Mouse (Mus musculus): ENCODE data around the gene Asb3.
"Not testable (repeated sequence)": the region's sequence is repeated elsewhere in the genome, so short reads cannot be mapped to it uniquely, and the experiment has no call there.

The Asb3 gene

DNA sequence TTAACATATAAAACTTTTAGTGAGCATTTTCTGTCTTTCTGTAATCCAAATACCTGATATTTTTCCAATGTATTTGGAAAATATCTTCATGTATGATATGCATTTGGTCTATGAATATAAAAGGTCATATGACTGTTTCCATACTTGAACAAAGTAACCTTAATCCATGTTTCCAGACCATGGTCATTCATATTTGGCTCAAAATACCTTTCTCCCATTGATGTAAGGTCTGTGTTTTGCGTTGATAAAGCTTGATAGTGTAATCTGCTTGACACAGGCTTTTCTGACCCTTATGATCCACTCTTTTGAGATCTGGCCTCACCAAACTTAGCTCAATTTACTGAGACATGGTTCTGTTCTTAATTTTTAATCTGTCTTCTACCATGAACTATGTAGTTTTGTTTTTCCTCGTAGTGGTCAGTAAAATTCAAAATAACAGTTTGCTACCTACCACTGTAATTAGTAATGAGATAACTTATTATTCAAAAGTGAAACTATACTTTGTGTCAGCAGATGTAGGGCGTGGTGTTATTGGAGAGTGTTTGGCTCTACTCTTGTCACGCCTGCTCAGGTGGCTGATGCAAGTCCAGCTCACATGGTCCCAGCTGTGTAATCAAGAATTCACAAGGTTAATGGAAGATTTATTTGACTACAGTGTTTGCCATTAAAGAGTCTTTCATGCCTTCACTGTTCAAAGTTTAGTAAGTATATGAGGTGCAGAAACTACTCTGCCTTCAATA, 116.1 kb downstream of the Asb3 start:
- DNase-seq, result no peak

DNA sequence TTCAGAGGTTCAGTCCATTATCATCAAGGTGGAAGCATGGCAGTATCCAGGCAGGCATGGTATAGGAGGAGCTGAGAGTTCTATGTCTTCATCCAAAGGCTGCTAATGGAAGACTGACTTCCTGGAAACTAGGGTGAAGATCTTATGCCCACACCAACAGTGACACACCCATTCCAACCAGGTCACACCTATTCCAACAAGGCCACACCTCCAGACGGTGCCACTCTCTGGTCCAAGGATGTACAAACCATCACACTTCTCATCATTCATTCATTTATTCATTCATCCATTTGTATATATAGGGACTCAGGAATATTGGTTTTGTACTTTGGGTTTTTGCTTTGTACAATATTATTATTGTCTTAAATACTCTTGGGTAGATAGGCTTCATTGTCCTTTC, 124.5 kb downstream of the Asb3 start:
- DNase-seq, result not testable (repeated sequence)

DNA sequence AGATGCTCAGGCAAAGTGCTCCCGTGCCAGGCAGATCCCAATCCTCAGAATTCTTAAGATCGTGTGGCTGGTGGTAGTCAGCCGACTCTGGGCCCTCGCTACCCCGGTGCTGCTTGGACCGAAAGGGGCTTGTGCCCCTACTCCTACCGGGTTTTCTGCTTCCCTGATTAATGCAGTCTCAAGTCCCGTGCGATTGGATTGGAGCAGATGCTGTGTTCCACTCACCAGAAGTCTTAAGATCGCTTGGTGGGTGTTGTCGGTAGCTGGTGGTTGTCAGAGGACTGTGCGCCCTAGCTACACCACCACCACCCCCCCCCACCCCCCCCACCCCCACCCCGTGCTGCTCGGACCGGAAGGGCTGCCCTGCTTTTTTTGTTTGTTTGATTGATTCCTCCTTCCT, 132.2 kb downstream of the Asb3 start:
- not testable (repeated sequence) for DNase-seq

DNA sequence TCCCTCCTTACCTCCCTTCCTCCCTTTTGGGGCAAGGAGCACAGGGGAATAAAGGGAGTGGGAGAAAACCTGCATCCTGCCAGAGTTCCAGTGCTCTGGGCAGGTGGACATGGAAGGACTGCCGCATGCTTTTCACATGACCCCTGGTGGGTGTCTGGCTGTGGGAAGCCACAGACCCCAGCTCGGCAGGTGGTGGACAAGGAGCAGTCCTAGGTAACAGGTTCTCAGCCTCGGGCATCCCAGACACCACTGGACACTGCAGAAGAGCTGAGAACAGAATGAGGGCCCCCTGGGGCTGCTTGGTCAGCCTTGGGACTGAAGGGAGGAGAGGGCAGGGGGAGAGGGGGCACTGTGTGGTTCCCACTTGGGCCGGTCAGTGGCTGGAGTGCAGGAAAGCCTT, 149.7 kb downstream of the Asb3 start:
- no peak for DNase-seq

DNA sequence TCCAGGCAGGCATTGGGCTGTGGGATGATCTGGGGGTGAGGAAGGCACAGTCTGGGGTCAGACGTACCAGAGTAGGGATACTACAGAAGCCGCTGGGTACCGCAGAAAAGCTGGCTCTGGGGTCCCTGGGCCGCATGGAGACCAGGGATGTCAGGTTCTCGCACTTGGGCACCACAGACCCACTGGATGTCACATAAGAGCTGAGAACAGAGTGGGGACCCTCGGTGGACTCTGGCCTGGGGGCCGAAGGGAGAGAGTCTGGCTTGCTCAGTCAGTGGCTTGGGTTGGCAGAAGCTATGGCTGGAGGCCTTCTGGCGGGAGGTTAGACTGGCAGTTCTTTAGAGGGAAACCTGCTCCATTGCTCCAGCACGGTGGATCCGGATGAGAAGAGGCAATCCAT, 204.8 kb downstream of the Asb3 start:
- DNase-seq, result no peak

DNA sequence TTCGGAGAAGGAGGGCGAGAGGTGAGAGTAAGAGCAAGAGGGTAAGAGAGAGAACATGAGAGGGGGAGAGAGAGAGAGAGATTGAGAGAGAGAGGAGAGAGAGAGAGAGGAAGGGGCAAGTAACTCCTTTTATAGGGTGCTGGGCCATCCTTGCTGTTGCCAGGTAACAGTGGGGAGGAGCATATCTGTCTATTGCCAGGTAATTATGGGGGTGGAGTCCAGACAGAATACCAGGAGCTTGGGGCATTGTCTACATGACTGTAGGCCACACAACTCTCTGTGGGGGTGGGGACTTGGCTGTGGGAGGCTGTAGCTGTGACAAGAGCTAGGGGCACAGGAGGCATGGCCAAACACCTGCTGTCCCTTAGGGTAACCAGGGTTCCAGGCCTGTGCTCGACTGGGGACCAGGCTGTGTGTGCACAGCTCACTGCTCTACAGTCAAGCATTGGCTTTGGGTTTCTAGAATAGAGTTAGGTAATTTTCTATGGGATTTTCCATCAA, 205.3 kb downstream of the Asb3 start:
- DNase-seq, result no peak

DNA sequence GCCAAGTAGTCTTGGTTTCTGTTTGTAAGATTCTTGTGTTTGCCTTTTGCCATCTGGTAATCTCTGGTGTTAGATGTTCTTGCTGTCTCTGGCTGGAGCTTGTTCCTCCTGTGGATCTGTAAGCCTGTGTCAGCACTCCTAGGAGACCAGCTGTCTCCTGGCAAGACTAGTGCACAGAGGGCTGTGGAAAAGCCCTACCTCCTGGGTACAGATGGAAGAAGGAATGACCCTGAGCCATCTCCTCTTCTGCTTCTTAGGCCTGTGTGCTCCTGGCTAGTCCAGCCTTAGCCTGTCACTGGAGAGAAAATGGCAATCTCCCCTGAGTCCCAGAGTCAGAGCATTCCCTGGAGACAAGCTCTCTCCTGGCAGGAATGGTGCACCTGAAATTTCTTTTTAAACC, 214.3 kb downstream of the Asb3 start:
- DNase-seq, result not testable (repeated sequence)

DNA sequence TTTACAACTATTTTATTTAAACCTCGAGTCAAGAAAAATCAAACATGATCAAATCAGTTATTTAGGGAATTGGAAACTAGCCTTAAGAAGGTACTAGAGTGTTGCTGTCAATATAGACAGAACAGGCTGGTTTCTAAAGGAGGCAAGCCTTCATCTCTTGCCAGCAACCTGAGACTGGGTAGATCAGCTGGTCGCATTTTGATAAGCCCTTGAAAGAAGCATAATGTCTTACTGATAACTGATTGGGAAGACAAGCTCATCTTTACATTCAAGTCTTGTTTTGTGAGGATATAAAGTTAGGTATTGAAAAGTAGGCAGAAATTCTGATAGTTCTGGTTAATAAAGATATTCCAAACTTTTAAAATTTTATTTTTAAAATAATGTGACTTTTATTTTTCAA, 217.0 kb downstream of the Asb3 start:
- no peak for DNase-seq

DNA sequence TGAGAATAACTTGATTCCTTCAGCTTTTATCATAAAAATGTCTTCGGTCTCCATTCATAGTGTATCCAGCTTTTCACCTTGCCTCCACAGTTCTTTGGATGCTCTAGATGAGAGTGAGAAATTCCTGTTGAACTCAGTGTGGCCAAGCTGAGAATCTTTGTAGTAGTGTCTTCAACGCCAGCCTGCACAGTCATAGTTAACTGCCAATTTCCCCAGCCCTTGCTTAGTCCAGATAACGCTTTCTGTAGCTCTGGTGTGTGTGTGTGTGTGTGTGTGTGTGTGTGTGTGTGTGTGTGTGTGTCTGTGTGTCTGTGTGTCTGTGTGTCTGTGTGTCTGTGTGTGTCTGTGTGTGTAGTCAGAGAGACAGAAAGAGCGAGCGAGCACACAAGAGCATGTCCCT, 220.1 kb downstream of the Asb3 start:
- no peak for DNase-seq

DNA sequence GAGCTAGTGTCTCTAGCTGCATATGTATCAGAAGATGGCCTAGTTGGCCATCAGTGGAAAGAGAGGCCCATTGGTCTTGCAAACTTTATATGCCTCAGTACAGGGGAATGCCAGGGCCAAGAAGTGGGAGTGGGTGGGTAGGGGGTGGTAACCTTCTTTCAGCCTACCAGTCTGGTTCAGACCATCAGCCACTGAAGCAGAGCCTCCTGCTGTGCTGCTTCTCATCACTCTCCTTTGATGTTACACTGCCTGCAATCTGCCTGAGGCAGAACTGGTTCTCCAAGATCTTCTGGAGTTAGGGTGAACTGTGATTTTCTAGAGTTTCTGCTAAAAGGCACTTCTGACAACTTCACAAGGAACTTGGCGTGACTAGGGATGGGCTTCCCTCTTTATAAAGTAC, 241.7 kb downstream of the Asb3 start:
- DNase-seq, result not testable (repeated sequence)

DNA sequence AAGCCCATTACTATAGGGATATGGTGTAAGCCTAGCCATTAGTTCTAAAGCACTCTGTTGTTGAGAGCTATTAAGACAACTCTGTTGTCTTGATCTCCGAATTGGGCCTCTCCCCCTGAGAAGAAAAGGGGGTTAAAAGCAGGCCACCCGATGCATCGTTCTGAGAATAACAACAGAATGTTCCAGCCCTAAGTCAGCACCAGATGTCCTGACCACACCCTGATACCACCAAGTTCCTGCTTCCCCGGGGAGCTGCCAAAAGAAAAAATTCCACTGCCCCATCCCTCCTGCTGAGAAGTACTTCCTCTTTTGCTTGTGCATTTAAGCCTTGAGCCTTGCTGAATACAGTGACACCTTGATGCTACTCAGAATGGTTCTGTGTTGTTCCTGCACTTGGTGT, 248.5 kb downstream of the Asb3 start:
- not testable (repeated sequence) for DNase-seq

DNA sequence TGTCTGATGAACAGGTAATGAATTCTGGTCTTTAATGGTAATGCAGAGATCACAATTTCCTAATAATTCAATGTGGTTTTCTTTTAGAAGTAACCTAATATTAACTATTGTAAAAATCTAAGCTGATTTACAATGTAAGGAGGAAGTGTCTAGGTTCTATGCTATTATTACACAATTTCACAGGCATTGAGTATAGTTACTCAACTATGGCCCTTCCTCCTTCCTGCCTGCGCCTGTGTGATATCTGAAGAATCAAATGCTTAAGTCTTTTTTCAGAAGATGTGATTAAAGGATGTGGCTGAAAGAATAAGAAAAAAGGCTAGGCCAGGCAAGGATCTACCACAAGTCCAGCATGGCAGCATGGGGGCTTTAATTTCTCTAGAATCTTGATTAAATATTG, 249.6 kb downstream of the Asb3 start:
- DNase-seq, result not testable (repeated sequence)

DNA sequence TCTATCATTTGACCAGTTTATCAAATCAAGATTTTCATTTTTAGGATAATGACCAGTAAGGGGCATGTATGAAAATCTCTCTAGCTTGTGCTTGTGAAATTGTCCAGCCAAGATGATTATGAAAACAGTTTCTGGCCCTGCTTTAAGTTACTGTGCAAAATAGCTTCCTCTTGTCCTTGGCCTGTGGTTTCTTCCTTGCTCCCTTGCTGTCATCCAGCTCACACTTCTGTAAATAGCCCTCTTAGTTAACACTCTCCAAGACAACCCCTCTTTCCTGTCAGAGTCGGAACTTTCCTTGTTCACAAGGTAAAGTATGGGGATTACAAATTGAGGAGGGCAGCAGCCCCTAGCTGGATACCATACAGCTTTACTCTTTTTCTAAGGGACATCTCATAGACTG, 253.2 kb downstream of the Asb3 start:
- DNase-seq, result not testable (repeated sequence)

Measured in right cerebral cortex, postnatal 25 days (tissue).